Comparison of ENCODE assay signal across 9 mouse cellular contexts in the genomic region with DNA sequence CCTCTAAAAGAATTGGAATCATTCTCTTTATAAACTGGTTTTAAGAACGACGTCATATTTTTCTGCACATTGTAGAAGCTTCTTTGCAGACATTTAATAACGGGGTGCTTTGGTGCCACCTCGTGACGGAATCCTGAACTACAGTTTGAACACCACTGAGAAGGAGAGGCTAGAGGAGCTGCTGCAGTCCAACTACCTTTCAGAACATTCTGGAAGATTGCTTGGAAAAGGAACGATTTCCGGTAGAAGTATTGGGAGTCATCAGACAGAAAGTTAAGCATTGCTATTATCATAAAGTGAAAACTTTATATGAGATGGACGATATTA. TPM values are rescaled to one million over a fixed set of nuclear protein-coding genes. Genes with fewer than 3 reads are reported as not detected.
A peak's percentile ranks its signal among the peaks of the same experiment; 100 is the strongest.
DNase-seq lines count a peak whose midpoint lies in the region; ATAC-seq lines count a peak whose summit lies in the region.
"Had no signal": no experiment of that assay in that cellular context is flagged by ENCODE, and none has a peak within 500 bp of the region (broad histone marks: within the 10 kb centered on the region; RNA-seq: fewer than 3 reads in every experiment).

No protein-coding gene starts in this region.

- H3K27ac ChIP-seq in forebrain, embryonic 10.5 days: no peak overlapping the region

- H3K4me3 ChIP-seq in forebrain, embryonic 10.5 days: no peak overlapping the region
- H3K4me3 ChIP-seq: megakaryocyte, embryonic 14.5 days had no signal

- intact Hi-C loops in heart, postnatal 10 days (cut with DNase I): loop anchor here (5.0 kb wide), 1 partner anchor 168 kb away; no protein-coding TSS in a partner anchor

- no peaks in the 10 kb centered on the region for H3K27me3 ChIP-seq in forebrain, embryonic 10.5 days (ENCODE audit: poor library complexity, severe bottlenecking)

- WGBS in forebrain, embryonic 10.5 days: 27% methylated on average over 8 of the region's 8 CpGs

- no peaks in the 10 kb centered on the region for H3K9me3 ChIP-seq in forebrain, embryonic 10.5 days
- H3K9me3 ChIP-seq: megakaryocyte, embryonic 14.5 days had no signal

- peak; percentile 88 for ATAC-seq in megakaryocyte progenitor cell, adult 5-6 weeks (replicated peaks; ENCODE audit: poor library complexity)

- peak; percentile 40 for DNase-seq in MEL-GATA-1-ER (ENCODE audit: extremely low read depth, low read depth)
- DNase-seq in brain, adult 2 months (ENCODE audit: low read depth, low spot score): peak; percentile 88
- DNase-seq in forebrain, embryonic 10.5 days (ENCODE audit: extremely low spot score, low spot score): peak; percentile 58
- peak; percentile 76 to 80 for DNase-seq in heart, postnatal 10 days
- DNase-seq in layer of hippocampus, postnatal 25 days (ENCODE audit: extremely low spot score in 1 of 2, low spot score in 1 of 2): peak; percentile 80 to 94
- peak; percentile 67 for DNase-seq in right cerebral cortex, postnatal 25 days
- DNase-seq in urinary bladder, postnatal 4 days (ENCODE audit: low spot score in 2 of 2): peak; percentile 20 to 74

- no peaks in the 10 kb centered on the region for H3K4me1 ChIP-seq in forebrain, embryonic 10.5 days
- H3K4me1 ChIP-seq: megakaryocyte, embryonic 14.5 days had no signal

- 0 out of 2 replicates have a peak, but pooled peaks cover 6% of the 10 kb centered on the region for H3K36me3 ChIP-seq in forebrain, embryonic 10.5 days (replicated peaks)

RNA-seq across cellular contexts. Expression of a gene that starts 18.4 kb away (rescaled TPM):
- 99.3 and 104 TPM in 2 replicates for polyA plus RNA-seq in forebrain, embryonic 10.5 days (2016; fragmentation: Nextera tagmentation; extraction: Ambion mirVana)
- 10 to 100 TPM in 1 of 2 experiments, 1 to 10 TPM in 1; 9.4 to 13.4 TPM for total RNA-seq in heart, postnatal 10 days (2021)
- total RNA-seq in layer of hippocampus, postnatal 25 days (2021): 10 to 100 TPM; 64.8 to 76.9 TPM
- total RNA-seq in megakaryocyte progenitor cell, adult 5-6 weeks (2015): 1.2 and 1.7 TPM in 2 replicates
- total RNA-seq in megakaryocyte progenitor cell, adult 5-6 weeks (2017): 0.71 and 1.0 TPM in 2 replicates

RNA-seq across cellular contexts. Expression of a gene that starts 58.0 kb away (rescaled TPM):
- 41.1 and 43.5 TPM in 2 replicates for polyA plus RNA-seq in forebrain, embryonic 10.5 days (2016; fragmentation: Nextera tagmentation; extraction: Ambion mirVana)
- 1 to 10 TPM; 4.5 to 6.2 TPM for total RNA-seq in heart, postnatal 10 days (2021)
- total RNA-seq in layer of hippocampus, postnatal 25 days (2021): 10 to 100 TPM; 40.7 to 46.9 TPM
- not detected in 2 replicates for total RNA-seq in megakaryocyte progenitor cell, adult 5-6 weeks (2015)
- not detected in 2 replicates for total RNA-seq in megakaryocyte progenitor cell, adult 5-6 weeks (2017)

Comparison
In these comparisons a context has a peak if more than half of its experiments do, and no peak if none do; other contexts are left out.
1. RNA of a gene that starts 18.4 kb away (total RNA-seq): 64.8 to 76.9 TPM in layer of hippocampus, postnatal 25 days; 9.4 to 13.4 TPM in heart, postnatal 10 days and 0.71 to 1.7 TPM in megakaryocyte progenitor cell, adult 5-6 weeks; every median in the first group is over 4 times any median in the second.
2. RNA of a gene that starts 58.0 kb away (total RNA-seq): 40.7 to 46.9 TPM in layer of hippocampus, postnatal 25 days; 4.5 to 6.2 TPM in heart, postnatal 10 days and not detected in megakaryocyte progenitor cell, adult 5-6 weeks; every median in the first group is over 4 times any median in the second.
3. Peak in every context shown above with its lines, with median percentiles within 50 percentile points of each other: DNase-seq.